Mouse (Mus musculus) G1E-ER4 (cell line): ENCODE data around the gene Lrmda. TPM values are rescaled to one million over a fixed set of nuclear protein-coding genes. Genes with fewer than 3 reads are reported as not detected.

Source experiments
- GATA1 ChIP-seq: IDR thresholded peaks from one replicate; pipeline ENCODE4 v1.8.0; 2012; ENCODE audit warnings: low read length, inconsistent platforms
- polyA plus RNA-seq: library from polyadenylated mRNA; stranded (reverse); fragments of >175 nt; gene quantifications from 2 replicates; pipeline ENCODE4 v1.2.3, GENCODE M21; 2012

The Lrmda gene
- polyA plus RNA-seq, 1 experiment: not detected

- no peak for TF ChIP-seq GATA1
Measured at GRCm38 (mm10) chr14:22183195-22183594, 163.7 kb downstream of the Lrmda start.

- no peak for TF ChIP-seq GATA1
Measured at GRCm38 (mm10) chr14:22185452-22185851, 165.9 kb downstream of the Lrmda start.

GRCm38 (mm10) chr14:22190111-22190510, 170.6 kb downstream of the Lrmda start:
- TF ChIP-seq GATA1: no peak

GRCm38 (mm10) chr14:22192185-22192584, 172.7 kb downstream of the Lrmda start:
- no peak for TF ChIP-seq GATA1

- TF ChIP-seq GATA1: no peak
Measured at GRCm38 (mm10) chr14:22198021-22198420, 178.5 kb downstream of the Lrmda start.

GRCm38 (mm10) chr14:22198641-22199425, 179.3 kb downstream of the Lrmda start:
- no peak for TF ChIP-seq GATA1

GRCm38 (mm10) chr14:22201667-22202066, 182.2 kb downstream of the Lrmda start:
- TF ChIP-seq GATA1: no peak

- TF ChIP-seq GATA1: no peak
Measured at GRCm38 (mm10) chr14:22210601-22211000, 191.1 kb downstream of the Lrmda start.

- TF ChIP-seq GATA1: no peak
Measured at GRCm38 (mm10) chr14:22218183-22218582, 198.7 kb downstream of the Lrmda start.

- no peak for TF ChIP-seq GATA1
Measured at GRCm38 (mm10) chr14:22222038-22222437, 202.5 kb downstream of the Lrmda start.

- TF ChIP-seq GATA1: no peak
Measured at GRCm38 (mm10) chr14:22222574-22222973, 203.1 kb downstream of the Lrmda start.

GRCm38 (mm10) chr14:22226205-22226604, 206.7 kb downstream of the Lrmda start:
- TF ChIP-seq GATA1: no peak

- no peak for TF ChIP-seq GATA1
Measured at GRCm38 (mm10) chr14:22228253-22228968, 208.9 kb downstream of the Lrmda start.

- TF ChIP-seq GATA1: no peak
Measured at GRCm38 (mm10) chr14:22240315-22240714, 220.8 kb downstream of the Lrmda start.

- TF ChIP-seq GATA1: no peak
Measured at GRCm38 (mm10) chr14:22255458-22255857, 235.9 kb downstream of the Lrmda start.

GRCm38 (mm10) chr14:22256274-22256673, 236.8 kb downstream of the Lrmda start:
- no peak for TF ChIP-seq GATA1
